Mouse (Mus musculus) lung, adult 2 months (tissue): Measurements from ENCODE around the gene Klf1. TPM values are rescaled to one million over a fixed set of nuclear protein-coding genes. Genes with fewer than 3 reads are reported as not detected.

Experiments
- DNase-seq: peaks from one replicate; pipeline ENCODE4 v3.0.0; 2022
- H3K4me1 ChIP-seq: fragments of 200-500 bp; 2 replicates; pipeline ENCODE4 v1.6.1; 2011; ENCODE audit warnings: low read length; ENCODE audit not compliant: control insufficient read depth, insufficient read depth
- H3K4me3 ChIP-seq: fragments of 200-500 bp; replicated peaks from 2 replicates; pipeline ENCODE3; 2011; ENCODE audit warnings: low read depth, mild to moderate bottlenecking, control low read depth, low read length; ENCODE audit errors: extremely low read depth
- CTCF ChIP-seq: fragments of 200-500 bp; IDR thresholded peaks from 2 replicates; pipeline ENCODE4 v1.5.1; 2011; ENCODE audit warnings: mild to moderate bottlenecking, low read length, control low read depth; ENCODE audit not compliant: insufficient read depth
- POLR2A ChIP-seq: fragments of 200-500 bp; IDR thresholded peaks from 2 replicates; pipeline ENCODE4 v1.6.1; 2011; ENCODE audit warnings: low read depth, mild to moderate bottlenecking, control low read depth, low read length, borderline replicate concordance; ENCODE audit errors: extremely low read depth
- WGBS: fragments of 180-500 bp; shearing (Covaris S2); methylation state at CpG from one replicate; pipeline ENCODE4 v1.1.7; 2018; 5-methylcytosine and 5-hydroxymethylcytosine counted together
- polyA plus RNA-seq: library from polyadenylated mRNA; depleted of rRNA; stranded (reverse); fragments of >200 nt; gene quantifications from 2 replicates; pipeline ENCODE4 v1.2.3, GENCODE M21; 2012; rRNA removed

Klf1 gene
- polyA plus RNA-seq, 1 experiment: 0.14 TPM

GRCm38 (mm10) chr8:84943699-84944098, 42.0 kb downstream of the Klf1 start:
- DNase-seq: no peak
- no peak for TF ChIP-seq POLR2A
- TF ChIP-seq CTCF: no peak
- WGBS: 20% methylated on average over 4 of the region's 4 CpGs

GRCm38 (mm10) chr8:84944478-84945160, 42.9 kb downstream of the Klf1 start:
- WGBS: 4% methylated on average over 26 of the region's 26 CpGs
- no peak for TF ChIP-seq CTCF
- no peak for TF ChIP-seq POLR2A
- no peak for DNase-seq
- Histone ChIP-seq H3K4me1 (no peaks in the 10 kb centered on the region; the same call in 1 of the 2 replicates), H3K4me3 (no peak overlapping the region)

More at GRCm38 (mm10) chr8:84943699-84944098, 42.0 kb downstream of the Klf1 start:
- H3K4me1 ChIP-seq: no peaks in the 10 kb centered on the region; the same call in 1 of the 2 replicates
- no peak overlapping the region for H3K4me3 ChIP-seq

- no peaks in the 10 kb centered on the region; the same call in 1 of the 2 replicates for H3K4me1 ChIP-seq
- TF ChIP-seq CTCF: no peak
- TF ChIP-seq POLR2A: no peak
- no peak overlapping the region for H3K4me3 ChIP-seq
- no peak for DNase-seq
- WGBS: 7% methylated on average over 11 of the region's 11 CpGs
These were observed 43.5 kb downstream of the Klf1 start for GRCm38 (mm10) chr8:84945235-84945632.

- Histone ChIP-seq H3K4me1 (no peaks in the 10 kb centered on the region; the same call in 1 of the 2 replicates), H3K4me3 (no peak overlapping the region)
- TF ChIP-seq POLR2A (no peak), CTCF (no peak)
- DNase-seq: no peak
- WGBS: 2% methylated on average over 55 of the region's 67 CpGs
These were observed 44.2 kb downstream of the Klf1 start for GRCm38 (mm10) chr8:84945633-84946527.

- DNase-seq: no peak
- no peak for TF ChIP-seq CTCF
- no peak for TF ChIP-seq POLR2A
- Histone ChIP-seq H3K4me1 (no peaks in the 10 kb centered on the region; the same call in 1 of the 2 replicates), H3K4me3 (no peak within 1 kb of the TSS)
- 10% methylated on average over 17 of the region's 17 CpGs for WGBS
These were observed 45.0 kb downstream of the Klf1 start, which contains the start of gene Rtbdn for GRCm38 (mm10) chr8:84946528-84947240. TSS of gene Rtbdn (plus strand) at chr8:84946991.

GRCm38 (mm10) chr8:84947241-84947545, 45.5 kb downstream of the Klf1 start:
- peak; percentile 49 for DNase-seq
- no peak for TF ChIP-seq POLR2A
- no peak for TF ChIP-seq CTCF
- H3K4me3 ChIP-seq: no peak overlapping the region
- no peaks in the 10 kb centered on the region; the same call in 1 of the 2 replicates for H3K4me1 ChIP-seq
- WGBS: 11% methylated on average over 9 of the region's 9 CpGs

- peaks cover 3% of the 10 kb centered on the region for H3K4me1 ChIP-seq
- WGBS: 24% methylated on average over 12 of the region's 12 CpGs
- no peak for TF ChIP-seq CTCF
- no peak for TF ChIP-seq POLR2A
- DNase-seq: no peak
- H3K4me3 ChIP-seq: no peak overlapping the region
These were observed 48.0 kb downstream of the Klf1 start for GRCm38 (mm10) chr8:84949753-84950152.

GRCm38 (mm10) chr8:84952612-84953255, 51.0 kb downstream of the Klf1 start:
- Histone ChIP-seq H3K4me3 (no peak overlapping the region), H3K4me1 (peaks cover 3% of the 10 kb centered on the region; the same call in 1 of the 2 replicates)
- peak; percentile 68 for DNase-seq
- TF ChIP-seq POLR2A (no peak), CTCF (no peak)
- 5% methylated on average over 18 of the region's 18 CpGs for WGBS

Other genes starting within 250 kb of the Klf1 start
- gene Ier2, start 239.1 kb upstream of the Klf1 start, polyA plus RNA-seq: 34.6 and 47.1 TPM in 2 replicates
- 87.5 and 99.1 TPM in 2 replicates for gene Trmt1, start 215.6 kb upstream of the Klf1 start, polyA plus RNA-seq
- 72.5 and 81.8 TPM in 2 replicates for gene Nacc1, start 214.1 kb upstream of the Klf1 start, polyA plus RNA-seq
- gene Lyl1, start 200.5 kb upstream of the Klf1 start, polyA plus RNA-seq: 20.2 and 21.9 TPM in 2 replicates
- 2.0 and 2.8 TPM in 2 replicates for gene G430095P16Rik, start 178.9 kb upstream of the Klf1 start, polyA plus RNA-seq
- gene Nfix, start 101.6 kb upstream of the Klf1 start, polyA plus RNA-seq: 80.1 and 96.2 TPM in 2 replicates
- gene Dand5, start 79.1 kb upstream of the Klf1 start, polyA plus RNA-seq: 2.5 and 2.9 TPM in 2 replicates
- gene Gadd45gip1, start 70.4 kb upstream of the Klf1 start, polyA plus RNA-seq: 21.3 and 31.7 TPM in 2 replicates
- gene Rad23a, start 61.3 kb upstream of the Klf1 start, polyA plus RNA-seq: 72.6 and 75.9 TPM in 2 replicates
- 152 and 189 TPM in 2 replicates for gene Calr, start 55.0 kb upstream of the Klf1 start, polyA plus RNA-seq
- 33.8 and 42.4 TPM in 2 replicates for gene Farsa, start 44.9 kb upstream of the Klf1 start, polyA plus RNA-seq
- 1.5 and 1.8 TPM in 2 replicates for gene Syce2, start 29.8 kb upstream of the Klf1 start, polyA plus RNA-seq
- gene Gcdh, start 8.0 kb upstream of the Klf1 start, polyA plus RNA-seq: 65.8 and 75.3 TPM in 2 replicates
- gene Dnase2a, start 6.6 kb downstream of the Klf1 start, polyA plus RNA-seq: 19.6 and 26.7 TPM in 2 replicates
- 0.34 and 0.41 TPM in 2 replicates for gene Mast1, start 35.4 kb downstream of the Klf1 start, polyA plus RNA-seq
- gene Rtbdn, start 45.1 kb downstream of the Klf1 start, polyA plus RNA-seq: not detected in 2 replicates
- gene Gm49661, start 67.5 kb downstream of the Klf1 start, polyA plus RNA-seq: not detected in 2 replicates
- gene Prdx2, start 67.7 kb downstream of the Klf1 start, polyA plus RNA-seq: 93.2 and 117 TPM in 2 replicates
- 27.4 and 30.4 TPM in 2 replicates for gene Rnaseh2a, start 67.8 kb downstream of the Klf1 start, polyA plus RNA-seq
- gene Junb, start 76.8 kb downstream of the Klf1 start, polyA plus RNA-seq: 80.8 and 125 TPM in 2 replicates
- gene Hook2, start 88.7 kb downstream of the Klf1 start, polyA plus RNA-seq: 9.5 and 10.5 TPM in 2 replicates
- gene Best2, start 112.6 kb downstream of the Klf1 start, polyA plus RNA-seq: 0.13 and 0.23 TPM in 2 replicates
- 87.2 and 128 TPM in 2 replicates for gene Asna1, start 123.4 kb downstream of the Klf1 start, polyA plus RNA-seq
- gene Trir, start 124.9 kb downstream of the Klf1 start, polyA plus RNA-seq: 96.9 and 99.1 TPM in 2 replicates
- 49.1 and 68.3 TPM in 2 replicates for gene Tnpo2, start 135.0 kb downstream of the Klf1 start, polyA plus RNA-seq
- 42.5 and 44.7 TPM in 2 replicates for gene Fbxw9, start 158.1 kb downstream of the Klf1 start, polyA plus RNA-seq
- not detected in 2 replicates for gene Gm5741, start 166.1 kb downstream of the Klf1 start, polyA plus RNA-seq
- 45.9 and 49.9 TPM in 2 replicates for gene Dhps, start 169.8 kb downstream of the Klf1 start, polyA plus RNA-seq
- 97.1 and 120 TPM in 2 replicates for gene Wdr83os, start 178.8 kb downstream of the Klf1 start, polyA plus RNA-seq
- 21.2 and 33.1 TPM in 2 replicates for gene Wdr83, start 179.4 kb downstream of the Klf1 start, polyA plus RNA-seq
- gene Man2b1, start 181.3 kb downstream of the Klf1 start, polyA plus RNA-seq: 74.1 and 87.1 TPM in 2 replicates
- 0.37 and 0.66 TPM in 2 replicates for gene Zfp791, start 221.2 kb downstream of the Klf1 start, polyA plus RNA-seq
- gene Cks1brt, start 250.0 kb downstream of the Klf1 start, polyA plus RNA-seq: not detected in 2 replicates